Mouse (Mus musculus): Measurements from ENCODE around the gene Usp34.
A peak's percentile ranks its signal among the peaks of the same experiment; 100 is the strongest.
"Not testable (repeated sequence)": the region's sequence is repeated elsewhere in the genome, so short reads cannot be mapped to it uniquely, and the experiment has no call there.

The Usp34 gene

DNA sequence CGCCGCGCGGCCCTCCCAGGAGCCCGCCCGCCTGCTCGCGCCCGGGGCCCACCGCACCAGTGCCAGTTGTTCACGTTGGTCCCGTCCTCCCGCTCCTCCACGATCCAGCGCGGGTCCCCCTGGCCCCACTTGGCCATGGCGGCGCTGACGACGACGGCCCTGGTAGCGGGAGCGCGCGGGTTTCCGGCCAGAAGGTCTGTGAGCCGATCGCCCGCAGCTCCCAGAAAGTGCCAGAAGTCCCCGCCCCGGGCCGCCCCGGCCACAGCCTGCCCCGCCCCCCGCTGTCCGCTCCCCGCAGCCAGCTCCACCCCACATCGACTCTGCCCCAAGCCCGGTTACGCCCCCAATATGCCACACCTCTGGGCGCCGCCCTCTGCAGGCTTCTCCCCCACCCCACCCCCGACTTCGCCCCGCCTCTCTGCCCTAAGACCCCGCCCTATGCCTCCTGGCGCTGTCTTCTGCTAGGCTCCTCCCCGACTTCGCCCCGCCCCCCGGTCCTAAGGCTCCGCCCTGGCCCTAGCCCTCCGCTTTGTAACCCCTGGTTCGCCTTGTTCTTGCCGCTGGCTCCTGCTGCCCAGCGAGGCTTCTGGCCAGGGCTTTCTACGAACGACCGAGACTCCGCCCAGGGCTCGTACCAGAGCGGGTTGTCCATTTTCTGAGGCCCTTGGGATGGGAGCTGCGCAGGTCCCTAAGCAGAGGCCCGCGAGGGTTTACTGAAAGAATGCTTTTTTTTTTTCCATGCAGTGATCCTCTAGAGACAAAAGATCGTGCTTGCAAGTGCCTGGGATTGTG lies 191.2 kb downstream of the Usp34 start, which contains the start of gene Ahsa2:
Ahsa2 (minus strand) TSS at position 313 of the 792 bp plus-strand sequence.
- peak; percentile 95 to 96 for DNase-seq (ENCODE audit: low spot score in 2 of 2)

GRCm38 (mm10) chr11:23498609-23499008 lies 191.9 kb downstream of the Usp34 start:
- no peak for DNase-seq (ENCODE audit: low spot score in 2 of 2)

- not testable (repeated sequence) for DNase-seq (ENCODE audit: low spot score in 2 of 2)
These were observed 198.1 kb downstream of the Usp34 start for GRCm38 (mm10) chr11:23504801-23505200.

DNA sequence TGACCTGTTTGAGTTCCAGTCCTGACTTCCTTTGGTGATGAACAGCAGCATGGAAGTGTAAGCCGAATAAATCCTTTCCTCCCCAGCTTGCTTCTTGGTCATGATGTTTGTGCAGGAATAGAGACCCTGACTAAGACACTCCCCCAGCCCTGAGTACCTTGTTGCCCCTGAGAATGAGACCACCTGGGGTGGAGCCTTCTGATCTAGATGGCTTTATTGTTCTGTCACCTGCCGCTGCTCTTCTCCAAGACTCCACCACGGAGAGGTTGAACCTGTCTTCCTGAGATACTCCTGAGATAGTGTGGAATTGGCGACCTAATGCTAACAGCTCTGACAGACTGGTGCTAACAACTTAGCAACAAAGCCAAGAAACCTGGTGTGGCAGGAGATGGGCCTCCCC lies 208.1 kb downstream of the Usp34 start:
- DNase-seq (ENCODE audit: low spot score in 2 of 2): not testable (repeated sequence)

- DNase-seq (ENCODE audit: low spot score in 2 of 2): no peak
These were observed 208.6 kb downstream of the Usp34 start for GRCm38 (mm10) chr11:23515315-23515714.

DNA sequence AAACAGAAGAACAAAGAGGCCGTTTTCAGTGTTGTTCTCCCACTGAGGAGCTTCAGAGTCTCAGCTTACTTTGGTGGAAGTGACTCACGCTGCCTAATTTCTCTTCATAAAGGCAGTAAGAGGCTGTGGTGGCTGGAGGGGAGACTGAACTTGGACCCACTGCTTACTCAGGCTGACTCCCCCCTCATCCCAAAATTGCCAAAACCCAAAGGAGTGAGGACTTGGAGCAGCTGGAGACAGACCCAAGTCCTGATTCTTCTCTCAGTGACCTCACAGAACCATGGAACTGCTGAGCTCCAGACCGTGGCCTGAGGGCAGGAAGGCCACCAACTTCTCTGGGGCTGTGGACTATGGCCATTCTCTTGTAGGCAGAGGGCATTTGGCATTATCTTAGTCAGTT lies 212.3 kb downstream of the Usp34 start:
- no peak for DNase-seq (ENCODE audit: low spot score in 2 of 2)

DNA sequence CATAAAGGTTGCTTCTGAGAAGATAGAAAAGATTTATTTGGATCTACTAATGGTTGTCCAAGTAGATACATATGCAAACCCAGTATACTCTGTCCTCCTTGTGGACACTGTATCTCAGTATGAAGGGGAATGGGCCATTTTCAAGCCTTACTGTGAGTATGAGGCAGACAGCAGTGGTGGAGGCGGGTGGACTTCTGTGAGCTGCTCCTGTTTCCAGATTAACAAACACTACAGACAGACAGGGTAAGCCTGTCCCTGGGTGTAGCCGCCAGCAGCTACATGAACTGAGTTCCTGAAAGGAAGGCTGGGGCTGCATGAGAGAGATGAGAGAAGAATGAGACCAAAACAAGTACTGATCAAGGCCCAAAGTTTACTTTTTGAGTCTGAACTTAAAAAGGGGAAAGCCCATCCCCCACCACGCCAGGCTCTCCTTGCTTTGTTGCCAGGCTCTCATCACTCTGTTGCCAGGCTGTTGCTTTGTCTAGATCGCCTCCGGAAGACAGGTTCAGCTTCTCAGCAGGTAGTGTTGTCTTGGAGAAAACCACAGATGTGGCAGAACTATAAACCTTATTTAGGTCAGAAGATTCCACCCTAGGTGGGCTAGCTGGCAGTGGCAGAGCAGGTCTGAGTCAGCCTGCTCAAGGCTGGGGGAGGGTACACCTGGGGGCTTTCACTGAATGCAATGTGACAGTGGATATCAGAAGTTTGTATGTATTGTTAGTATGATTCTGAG lies 213.9 kb downstream of the Usp34 start, which contains the start of gene 1700093K21Rik:
1700093K21Rik (minus strand) TSS at position 683 of the 733 bp plus-strand sequence.
- no peak for DNase-seq (ENCODE audit: low spot score in 2 of 2)

DNA sequence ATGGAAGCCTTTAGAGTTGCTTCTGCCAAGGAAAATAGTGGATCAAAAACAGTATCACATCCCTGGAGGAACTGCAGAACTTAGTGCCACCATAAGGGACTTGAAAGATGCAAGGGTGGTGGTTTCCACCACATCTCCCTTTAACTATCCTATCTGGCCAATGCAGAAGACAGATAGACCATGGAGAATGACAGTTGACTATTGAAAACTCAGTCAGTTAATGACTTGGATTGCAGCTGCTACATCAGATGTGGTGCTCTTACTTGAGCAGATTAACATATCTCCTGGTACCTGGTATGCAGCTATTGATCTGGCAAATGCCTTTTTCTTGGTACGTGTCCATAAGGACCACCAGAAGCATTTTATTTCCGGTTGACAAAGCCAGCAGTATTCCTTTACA lies 230.8 kb downstream of the Usp34 start:
- DNase-seq (ENCODE audit: low spot score in 2 of 2): no peak

All from heart, adult 9 months (tissue).